Mouse (Mus musculus) stomach, embryonic 16.5 days (tissue): ENCODE measurements around the gene Mfsd14a. TPM values are rescaled to one million over a fixed set of nuclear protein-coding genes. Genes with fewer than 3 reads are reported as not detected.

ENCODE experiments used
- ATAC-seq: fragments of 200-750 bp; cut with Nextera tagmentation; 2 replicates; pipeline ENCODE4 v1.8.0; 2017; ENCODE audit warnings: moderate number of reproducible peaks, moderate TSS enrichment; ENCODE audit not compliant: insufficient read depth, low FRiP score
- H3K27ac ChIP-seq: fragments of 300-500 bp; sonication (generic); 2 replicates; pipeline ENCODE4 v1.5.1; 2014; ENCODE audit warnings: low read length
- H3K27me3 ChIP-seq: fragments of 300-500 bp; sonication (generic); 2 replicates; pipeline ENCODE4 v1.6.1; 2014; ENCODE audit warnings: low read length, control low read depth, mixed read lengths; ENCODE audit not compliant: control insufficient read depth, insufficient read depth
- H3K36me3 ChIP-seq: fragments of 300-500 bp; sonication (generic); 2 replicates; pipeline ENCODE4 v1.6.1; 2014; ENCODE audit warnings: low read length; ENCODE audit not compliant: control insufficient read depth, insufficient read depth
- H3K4me1 ChIP-seq: fragments of 300-500 bp; sonication (generic); 2 replicates; pipeline ENCODE4 v1.6.1; 2014; ENCODE audit warnings: low read length, control low read depth, mixed read lengths; ENCODE audit not compliant: control insufficient read depth, insufficient read depth
- H3K4me2 ChIP-seq: fragments of 300-500 bp; sonication (generic); 2 replicates; pipeline ENCODE4 v1.6.1; 2014; ENCODE audit warnings: low read depth, low read length, mixed read lengths
- H3K4me3 ChIP-seq: fragments of 300-500 bp; sonication (generic); replicated peaks from 2 replicates; pipeline ENCODE4 v1.5.1; 2014; ENCODE audit warnings: mild to moderate bottlenecking, low read length
- H3K9ac ChIP-seq: fragments of 300-500 bp; sonication (generic); 2 replicates; pipeline ENCODE4 v1.6.1; 2014; ENCODE audit warnings: low read length
- H3K9me3 ChIP-seq: fragments of 300-500 bp; sonication (generic); replicated peaks from 2 replicates; pipeline ENCODE4 v1.6.1; 2016; ENCODE audit warnings: low read length, control low read depth; ENCODE audit not compliant: control insufficient read depth
- WGBS: fragments of 180-500 bp; shearing (Covaris S2); extraction: QIAGEN DNeasy Blood & Tissue Kit; methylation state at CpG from one replicate; pipeline ENCODE4 v1.1.7; 2014; 5-methylcytosine and 5-hydroxymethylcytosine counted together
- polyA plus RNA-seq: library from polyadenylated mRNA; unstranded; fragments of >200 nt; fragmentation: Nextera tagmentation; extraction: Ambion mirVana; gene quantifications from 2 replicates; pipeline ENCODE4 v1.2.1, GENCODE M21; 2015

Gene Mfsd14a
- polyA plus RNA-seq, 1 experiment from 2014 or later = 89.5 TPM

GRCm38 (mm10) chr3:116640024-116640423, 22.5 kb downstream of the Mfsd14a start:
- Histone ChIP-seq H3K4me3 (no peak overlapping the region), H3K9me3 (no peaks in the 10 kb centered on the region), H3K27me3 (no peaks in the 10 kb centered on the region), H3K4me1 (no peaks in the 10 kb centered on the region), H3K9ac (no peak overlapping the region), H3K27ac (no peak overlapping the region), H3K36me3 (peaks cover 15% of the 10 kb centered on the region; the same call in 1 of the 2 replicates), H3K4me2 (no peak overlapping the region)
- no peak for ATAC-seq
- 70% methylated on average over 1 of the region's 1 CpGs for WGBS

DNA sequence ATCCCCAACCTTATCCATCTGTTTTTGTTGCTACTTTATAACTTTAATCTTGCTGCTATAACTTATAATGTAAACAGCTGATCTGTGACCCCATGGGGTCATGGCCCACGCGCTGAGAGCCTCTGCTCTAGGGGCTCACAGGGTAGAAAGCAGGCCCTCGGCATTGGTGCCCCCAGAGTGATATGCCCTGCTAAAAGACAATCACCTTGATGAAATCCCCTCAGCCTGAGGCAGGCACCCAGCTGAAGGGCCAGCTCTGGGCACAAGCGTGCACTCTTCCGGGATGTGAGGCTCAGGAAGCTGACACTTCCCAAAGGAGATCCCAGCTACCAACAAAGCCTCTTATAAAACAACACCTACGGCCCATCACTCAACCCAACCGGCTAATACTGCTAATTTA, 23.9 kb downstream of the Mfsd14a start:
- ATAC-seq = no peak
- H3K4me1 ChIP-seq = no peaks in the 10 kb centered on the region
- 83% methylated on average over 7 of the region's 7 CpGs for WGBS

DNA sequence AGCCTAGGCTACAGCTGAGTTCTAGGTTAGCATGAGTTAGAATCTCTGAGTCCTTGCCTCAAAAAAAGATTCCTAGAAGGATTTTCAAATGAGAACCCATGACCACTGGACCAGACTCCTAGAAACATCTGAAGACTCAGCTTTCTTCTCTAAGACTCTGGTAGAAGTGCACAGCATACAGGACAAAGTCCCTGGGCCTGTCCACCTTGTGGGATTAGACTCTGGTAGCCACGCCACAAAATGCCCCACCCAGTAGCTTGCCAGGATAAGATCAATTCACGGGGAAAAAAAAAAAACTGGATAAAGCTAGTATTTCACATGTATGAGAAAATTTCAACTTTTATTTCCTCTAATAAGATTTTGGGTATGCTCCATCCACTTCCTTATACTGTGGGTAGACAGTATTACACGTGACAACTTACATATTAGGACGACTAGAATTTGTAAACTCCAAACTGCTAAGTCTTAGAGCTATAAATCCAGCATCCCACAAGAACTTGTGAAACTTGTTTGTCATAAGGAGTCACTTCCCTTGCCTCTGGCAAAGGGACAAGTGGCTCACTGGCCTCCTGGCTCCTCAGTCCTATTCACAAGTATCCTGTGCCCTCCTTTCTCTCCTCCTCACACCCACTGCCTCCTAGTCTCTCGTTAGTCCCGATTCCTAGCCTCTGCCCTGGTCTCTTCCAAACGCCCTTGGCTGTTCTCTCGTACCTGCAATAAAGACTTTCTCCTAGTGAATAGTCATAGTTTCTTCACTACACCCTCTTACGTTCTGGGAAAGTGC, 24.6 kb downstream of the Mfsd14a start:
- H3K9ac ChIP-seq = no peak overlapping the region
- H3K9me3 ChIP-seq = no peaks in the 10 kb centered on the region
- H3K27me3 ChIP-seq = no peaks in the 10 kb centered on the region
- WGBS = 81% methylated on average over 9 of the region's 9 CpGs
- H3K27ac ChIP-seq = no peak overlapping the region
- no peak overlapping the region for H3K4me2 ChIP-seq
- ATAC-seq = no peak
- peaks cover 25% of the 10 kb centered on the region for H3K36me3 ChIP-seq
- no peak overlapping the region for H3K4me3 ChIP-seq
- no peaks in the 10 kb centered on the region for H3K4me1 ChIP-seq

More for the DNA sequence above, 23.9 kb downstream of the Mfsd14a start:
- H3K27me3 ChIP-seq = no peaks in the 10 kb centered on the region
- H3K9me3 ChIP-seq = no peaks in the 10 kb centered on the region
- peaks cover 19% of the 10 kb centered on the region for H3K36me3 ChIP-seq
- H3K4me3 ChIP-seq = no peak overlapping the region
- H3K27ac ChIP-seq = no peak overlapping the region
- H3K4me2 ChIP-seq = no peak overlapping the region
- H3K9ac ChIP-seq = no peak overlapping the region

DNA sequence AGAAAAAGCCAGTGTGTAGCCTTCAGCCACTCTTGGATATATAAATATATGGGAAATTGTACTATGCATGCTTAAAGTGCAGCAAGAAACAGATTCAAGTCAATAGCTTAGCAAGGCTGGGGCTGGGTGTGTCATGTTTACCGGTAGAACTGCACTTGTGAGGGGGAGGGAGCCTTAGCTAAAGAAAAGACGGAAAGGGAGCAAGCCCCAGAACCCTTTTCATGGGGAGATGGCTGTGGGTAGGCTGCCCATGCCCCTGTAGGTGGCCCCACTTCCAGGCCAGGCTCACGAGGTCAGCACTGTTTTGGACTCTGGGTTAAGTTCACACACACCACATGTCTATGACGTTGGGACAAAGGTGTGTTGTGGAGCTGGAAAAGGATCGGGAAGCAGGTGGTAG, 26.7 kb downstream of the Mfsd14a start:
- WGBS = 51% methylated on average over 5 of the region's 5 CpGs
- Histone ChIP-seq H3K36me3 (peaks cover 26% of the 10 kb centered on the region), H3K27me3 (no peaks in the 10 kb centered on the region), H3K4me1 (no peaks in the 10 kb centered on the region), H3K4me2 (no peak overlapping the region), H3K9me3 (no peaks in the 10 kb centered on the region), H3K27ac (no peak overlapping the region), H3K9ac (no peak overlapping the region), H3K4me3 (no peak overlapping the region)
- ATAC-seq = no peak

GRCm38 (mm10) chr3:116634853-116635252, 27.6 kb downstream of the Mfsd14a start:
- Histone ChIP-seq H3K27me3 (no peaks in the 10 kb centered on the region), H3K36me3 (peaks cover 29% of the 10 kb centered on the region), H3K9me3 (no peaks in the 10 kb centered on the region), H3K4me2 (no peak overlapping the region), H3K4me3 (no peak overlapping the region), H3K27ac (no peak overlapping the region), H3K9ac (no peak overlapping the region), H3K4me1 (no peaks in the 10 kb centered on the region)
- 89% methylated on average over 8 of the region's 8 CpGs for WGBS
- ATAC-seq = no peak

GRCm38 (mm10) chr3:116634091-116634490, 28.4 kb downstream of the Mfsd14a start:
- H3K36me3 ChIP-seq = peaks cover 25% of the 10 kb centered on the region
- WGBS = 91% methylated on average over 3 of the region's 3 CpGs

GRCm38 (mm10) chr3:116632971-116633370, 29.5 kb downstream of the Mfsd14a start:
- no peaks in the 10 kb centered on the region for H3K4me1 ChIP-seq
- no peak overlapping the region for H3K9ac ChIP-seq
- H3K27ac ChIP-seq = no peak overlapping the region
- no peaks in the 10 kb centered on the region for H3K27me3 ChIP-seq
- H3K36me3 ChIP-seq = peaks cover 25% of the 10 kb centered on the region
- H3K9me3 ChIP-seq = no peaks in the 10 kb centered on the region
- no peak for ATAC-seq
- no peak overlapping the region for H3K4me2 ChIP-seq
- WGBS = 86% methylated on average over 3 of the region's 3 CpGs
- no peak overlapping the region for H3K4me3 ChIP-seq

More at GRCm38 (mm10) chr3:116634091-116634490, 28.4 kb downstream of the Mfsd14a start:
- no peak for ATAC-seq
- H3K4me1 ChIP-seq = no peaks in the 10 kb centered on the region
- no peaks in the 10 kb centered on the region for H3K9me3 ChIP-seq
- no peak overlapping the region for H3K4me3 ChIP-seq
- H3K4me2 ChIP-seq = no peak overlapping the region
- no peaks in the 10 kb centered on the region for H3K27me3 ChIP-seq
- no peak overlapping the region for H3K9ac ChIP-seq
- H3K27ac ChIP-seq = no peak overlapping the region

- no peak overlapping the region for H3K4me3 ChIP-seq
- peaks cover 25% of the 10 kb centered on the region for H3K36me3 ChIP-seq
Observed at GRCm38 (mm10) chr3:116631459-116631858, 31.0 kb downstream of the Mfsd14a start.

GRCm38 (mm10) chr3:116622641-116623040, 39.8 kb downstream of the Mfsd14a start:
- Histone ChIP-seq H3K36me3 (0 out of 2 replicates have a peak, but pooled peaks cover 4% of the 10 kb centered on the region), H3K27me3 (no peaks in the 10 kb centered on the region), H3K4me3 (no peak overlapping the region), H3K4me2 (no peak overlapping the region), H3K9me3 (no peaks in the 10 kb centered on the region), H3K9ac (no peak overlapping the region), H3K4me1 (no peaks in the 10 kb centered on the region), H3K27ac (no peak overlapping the region)
- WGBS = 91% methylated on average over 7 of the region's 7 CpGs
- no peak for ATAC-seq

More at GRCm38 (mm10) chr3:116631459-116631858, 31.0 kb downstream of the Mfsd14a start:
- no peak overlapping the region for H3K4me2 ChIP-seq
- no peaks in the 10 kb centered on the region for H3K4me1 ChIP-seq
- ATAC-seq = no peak
- H3K27me3 ChIP-seq = no peaks in the 10 kb centered on the region
- H3K9ac ChIP-seq = no peak overlapping the region
- no peak overlapping the region for H3K27ac ChIP-seq
- 80% methylated on average over 1 of the region's 1 CpGs for WGBS
- H3K9me3 ChIP-seq = no peaks in the 10 kb centered on the region
